Mouse (Mus musculus) spleen, postnatal 14 days (tissue): Measurements from ENCODE around the gene Cnot4.
"Not testable (repeated sequence)": the region's sequence is repeated elsewhere in the genome, so short reads cannot be mapped to it uniquely, and the experiment has no call there.

ENCODE experiments used
- DNase-seq, 2 experiments: peaks; one replicate each; pipeline ENCODE4 v3.0.0; 2021 to 2022; ENCODE audit warnings: low spot score in 2 of 2

Gene Cnot4

GRCm38 (mm10) chr6:35133579-35134488 is at the start of gene Cnot4:
Gene Cnot4, minus strand, starts transcription at chr6:35133724.
- peak; percentile 97 for DNase-seq

DNA sequence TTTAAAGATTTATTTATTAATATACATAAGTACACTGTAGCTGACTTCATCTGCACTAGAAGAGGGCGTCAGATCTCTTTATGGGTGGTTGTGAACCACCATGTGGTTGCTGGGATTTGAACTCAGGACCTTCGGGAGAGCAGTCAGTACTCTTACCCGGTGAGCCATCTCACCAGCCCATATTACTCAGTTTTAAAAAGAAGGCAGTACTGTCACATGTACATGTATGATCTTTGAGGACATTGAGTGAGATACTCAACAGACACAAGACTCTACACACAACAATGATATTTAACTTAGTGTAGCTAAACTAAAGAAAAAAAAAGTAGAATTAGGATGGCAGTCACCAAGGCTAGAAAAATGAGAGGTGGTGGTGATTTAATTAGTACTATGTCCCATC is 45.8 kb upstream of the Cnot4 start:
- not testable (repeated sequence) for DNase-seq

DNA sequence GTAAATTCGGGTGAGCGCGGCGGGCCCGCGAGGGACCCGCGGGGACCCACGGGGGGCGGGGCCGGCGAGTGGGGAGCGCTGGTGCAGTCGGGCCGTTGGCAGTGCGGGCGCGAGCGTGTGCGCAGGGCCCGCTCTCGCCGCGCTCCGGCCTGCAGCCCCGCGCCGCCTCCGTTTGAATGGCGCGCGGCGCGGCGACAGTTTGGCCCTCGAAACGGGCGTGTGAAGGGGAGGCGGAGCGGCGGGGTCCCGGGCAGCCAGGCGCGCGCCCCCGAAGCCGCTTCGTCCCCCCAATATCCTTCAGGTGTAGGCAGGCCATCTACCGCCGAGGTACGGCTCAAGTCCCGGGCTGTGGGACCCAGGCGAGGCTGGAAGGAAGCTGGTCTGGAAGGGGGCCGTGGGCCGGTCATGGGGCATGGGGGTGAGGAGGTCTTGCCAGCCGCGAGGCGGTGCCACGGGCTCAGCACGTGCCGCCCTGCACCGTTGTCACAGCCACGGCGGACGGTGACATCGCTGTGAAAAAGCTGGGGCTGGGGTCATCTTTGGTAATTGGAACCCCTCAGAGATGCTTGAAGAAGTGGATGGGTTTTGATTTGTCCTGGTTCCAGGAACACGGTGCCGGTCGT is 44.2 kb upstream of the Cnot4 start:
- peak; percentile 16 to 30 for DNase-seq

DNA sequence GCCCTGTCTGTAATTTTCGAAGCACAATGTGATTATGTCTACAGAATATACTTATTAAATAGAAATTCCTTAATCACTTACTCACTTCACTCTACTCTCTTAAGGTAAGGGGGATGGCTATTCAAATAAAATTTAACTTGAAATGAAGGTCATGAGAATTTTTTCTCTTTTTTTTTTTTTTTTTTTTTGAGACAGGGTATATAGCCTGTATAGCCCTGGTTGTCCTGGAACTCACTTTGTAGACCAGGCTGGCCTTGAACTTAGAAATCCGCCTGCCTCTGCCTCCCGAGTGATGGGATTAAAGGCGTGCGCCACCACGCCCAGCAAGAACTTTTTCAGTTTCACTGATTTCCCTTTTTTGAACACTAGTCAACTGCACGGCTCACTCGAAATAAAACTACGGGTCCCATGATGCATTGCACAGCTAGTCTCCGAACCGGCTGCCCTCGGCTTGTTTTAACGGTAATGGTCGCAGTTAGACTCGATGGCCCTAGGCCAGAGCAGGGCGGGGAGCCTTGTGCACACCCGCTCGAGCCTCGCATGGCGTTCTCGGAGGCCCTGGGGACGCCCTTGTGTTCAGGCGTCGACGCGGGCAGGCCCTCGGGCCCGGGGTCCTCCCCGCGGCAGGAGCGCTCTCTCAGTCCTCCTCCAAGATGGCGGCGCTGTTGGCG is 43.6 kb upstream of the Cnot4 start, which contains the start of gene Nup205:
Gene Nup205 (plus strand): TSS at position 443 of the 671 bp plus-strand sequence.
- DNase-seq, result peak; percentile 67 to 75

DNA sequence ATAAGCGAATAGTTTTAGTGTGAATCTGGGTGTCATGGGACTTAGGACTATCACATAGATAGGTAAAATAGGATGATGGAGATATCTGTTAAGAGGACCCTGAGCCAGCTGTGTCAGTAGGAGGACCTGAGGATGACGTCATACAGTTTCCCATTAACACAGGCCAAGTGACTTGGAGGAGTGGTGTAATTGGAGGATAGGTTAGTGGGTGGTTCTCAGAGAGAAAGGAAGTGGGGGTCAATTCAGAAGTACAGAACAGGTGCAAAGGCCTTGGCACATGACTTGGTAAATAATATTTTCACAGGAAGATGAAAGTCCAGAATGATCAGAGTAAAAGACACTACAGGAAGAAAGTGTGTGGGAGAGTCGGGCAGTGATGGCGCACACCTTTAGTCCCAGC is 39.7 kb upstream of the Cnot4 start:
- DNase-seq, result no peak

GRCm38 (mm10) chr6:35172028-35172427 is 38.5 kb upstream of the Cnot4 start:
- not testable (repeated sequence) for DNase-seq

DNA sequence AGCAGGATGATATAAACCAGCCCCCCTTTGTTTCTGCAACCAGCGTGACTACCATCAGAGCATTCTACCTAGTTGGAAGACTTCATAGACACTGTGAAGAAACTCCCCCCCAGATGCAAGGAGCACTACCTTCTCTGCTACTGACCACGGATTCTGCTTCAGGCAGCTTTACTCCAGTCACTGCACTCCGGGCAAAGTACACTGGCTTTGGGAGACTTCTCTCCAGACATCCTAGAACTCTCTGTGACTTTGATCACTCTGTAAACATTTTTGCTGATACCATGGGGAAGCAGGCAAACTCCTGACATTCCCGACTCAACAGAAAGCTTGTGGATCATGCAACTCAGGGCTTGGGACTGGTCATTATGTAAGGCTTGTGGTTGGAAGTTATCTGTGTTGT is 35.7 kb upstream of the Cnot4 start:
- no peak for DNase-seq

DNA sequence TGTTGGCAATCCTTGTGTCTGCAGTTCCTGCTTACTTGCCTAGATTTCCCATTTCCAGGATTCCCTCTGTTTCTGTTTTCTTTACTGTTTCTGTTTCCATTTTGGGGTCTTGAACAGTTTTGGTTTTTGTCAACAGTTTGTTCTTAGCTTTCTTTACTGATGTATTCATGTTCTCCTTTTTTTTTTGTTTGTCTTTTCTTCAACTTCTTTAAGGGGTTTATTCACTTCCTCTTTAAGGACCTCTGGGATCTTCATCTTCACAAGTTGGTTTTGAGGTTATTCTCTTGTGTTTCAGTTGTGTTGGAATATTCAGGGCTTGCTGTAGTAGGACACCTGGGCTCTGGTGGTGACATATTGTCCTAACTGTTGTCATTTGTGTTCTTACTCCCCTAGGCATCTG is 21.0 kb upstream of the Cnot4 start:
- no peak for DNase-seq

GRCm38 (mm10) chr6:35147726-35148422 is 14.3 kb upstream of the Cnot4 start:
- no peak for DNase-seq

- no peak for DNase-seq
These were observed 12.0 kb upstream of the Cnot4 start for GRCm38 (mm10) chr6:35145569-35145968.

DNA sequence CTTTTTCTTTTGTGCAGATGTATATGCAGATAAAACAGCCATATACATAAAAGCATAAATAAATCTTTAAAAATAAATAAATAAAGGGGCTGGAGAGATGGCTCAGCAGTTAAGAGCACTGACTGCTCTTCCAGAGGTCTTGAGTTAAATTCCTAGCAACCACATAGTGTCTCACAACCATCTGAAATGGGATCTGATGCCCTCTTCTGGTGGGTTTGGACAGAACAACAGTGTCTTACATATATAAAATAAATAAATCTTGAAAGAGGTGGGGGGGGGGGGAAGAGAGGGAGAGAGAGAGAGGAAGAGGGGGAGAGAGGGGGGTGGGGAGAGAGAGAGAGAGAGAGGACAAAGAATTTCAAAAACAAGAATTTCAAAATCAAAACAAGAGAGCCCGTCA is 6.8 kb upstream of the Cnot4 start:
- DNase-seq, result no peak

DNA sequence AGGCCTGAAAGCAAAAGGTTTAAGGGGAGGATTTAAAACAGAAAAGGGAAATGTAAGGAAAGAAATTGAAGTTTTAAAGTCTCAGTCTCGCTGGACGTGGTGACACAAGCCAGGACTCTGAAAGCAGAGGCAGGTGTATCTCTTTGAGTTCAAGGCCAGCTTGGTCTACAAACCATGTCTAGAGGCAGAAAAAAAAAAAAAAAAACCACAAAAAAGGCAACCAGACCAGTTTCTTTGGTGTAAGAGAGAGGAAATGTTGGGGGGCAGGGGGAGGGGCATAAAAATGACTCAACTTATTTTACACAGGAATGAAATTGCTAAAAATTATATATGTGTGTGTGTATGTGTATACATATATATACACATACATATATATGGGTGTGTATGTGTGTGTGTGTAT is 1.3 kb upstream of the Cnot4 start:
- no peak for DNase-seq

GRCm38 (mm10) chr6:35133246-35133578 is 312 bp downstream of the Cnot4 start:
- no peak for DNase-seq

DNA sequence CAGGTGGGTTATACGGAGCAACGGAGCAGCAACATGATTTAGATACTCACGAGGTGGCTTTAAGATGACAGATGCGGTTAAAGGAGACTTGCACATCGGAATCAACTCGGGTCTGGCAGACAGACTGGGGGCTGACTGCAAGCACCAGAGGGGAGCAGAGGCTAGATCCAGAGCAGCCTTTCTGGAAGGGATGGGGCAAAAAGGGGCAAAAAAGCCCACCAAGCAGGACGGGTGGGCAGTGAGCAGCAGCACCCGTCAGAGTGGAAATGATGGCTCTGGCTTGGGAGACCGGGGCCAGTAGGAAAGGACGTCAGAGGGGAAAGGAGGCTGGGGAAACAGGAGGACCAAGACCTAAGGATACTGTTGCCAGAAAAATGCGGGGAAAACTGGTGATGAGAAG is 718 bp downstream of the Cnot4 start:
- DNase-seq, result peak in 1 of 2 experiments; percentile 14

DNA sequence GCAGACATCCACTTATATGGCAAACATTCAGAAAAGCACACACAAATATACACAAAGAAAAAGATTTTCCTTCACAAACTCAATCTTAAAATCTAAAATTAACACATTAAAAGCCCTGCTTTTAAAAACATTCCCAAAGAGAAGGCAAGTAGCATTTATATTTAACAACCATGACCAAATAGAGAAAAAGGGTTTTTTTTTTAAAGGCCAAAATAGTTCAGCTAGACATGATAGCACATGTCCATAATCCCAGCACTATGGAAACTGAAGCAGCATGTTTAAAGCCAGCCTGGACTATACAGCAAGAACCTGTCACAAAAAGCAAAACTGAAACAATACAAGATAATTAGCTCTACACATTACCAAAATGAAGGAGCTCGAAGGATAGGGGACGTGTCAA is 11.0 kb downstream of the Cnot4 start:
- no peak for DNase-seq

GRCm38 (mm10) chr6:35121925-35122324 is 11.6 kb downstream of the Cnot4 start:
- DNase-seq, result no peak

- no peak for DNase-seq
These were observed 31.1 kb downstream of the Cnot4 start for GRCm38 (mm10) chr6:35102457-35102856.

DNA sequence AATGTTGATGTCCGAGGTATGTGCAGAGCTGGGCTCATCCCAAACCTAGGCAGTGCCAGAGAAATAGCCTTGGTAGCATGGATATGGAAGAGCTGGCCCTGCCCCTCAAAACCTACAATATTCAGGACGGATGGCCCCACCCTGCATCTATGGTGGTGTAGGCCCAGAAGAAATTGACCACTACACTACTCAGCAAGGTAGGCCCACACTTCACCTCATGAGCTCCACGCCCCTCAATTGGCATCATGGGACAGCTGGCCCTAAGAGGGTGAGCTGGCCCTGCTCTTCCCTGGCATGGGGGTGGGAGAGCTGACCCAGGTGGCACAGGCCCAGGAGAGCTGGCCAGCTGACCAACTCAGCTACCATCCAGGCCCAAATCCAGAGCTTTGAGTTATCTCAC is 48.6 kb downstream of the Cnot4 start:
- no peak for DNase-seq

DNA sequence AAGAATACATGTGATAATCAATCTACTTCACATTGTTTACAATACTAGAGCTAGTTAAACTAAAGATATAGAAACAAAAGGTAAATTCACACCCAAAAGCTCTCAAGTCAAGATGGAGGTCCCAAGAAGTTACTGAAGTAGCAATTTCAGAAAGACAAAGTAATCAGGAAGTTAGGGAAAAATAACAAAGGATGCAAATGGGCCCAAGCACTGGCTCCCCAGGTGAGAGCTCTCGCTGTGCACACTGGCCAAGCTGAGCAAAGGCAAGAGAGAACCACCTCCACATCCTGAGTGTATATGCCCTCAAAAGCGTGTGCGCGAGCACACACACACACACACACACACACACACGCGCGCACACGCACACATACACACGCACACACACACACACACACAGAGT is 58.4 kb downstream of the Cnot4 start:
- no peak for DNase-seq

GRCm38 (mm10) chr6:35071261-35071660 is 62.3 kb downstream of the Cnot4 start:
- no peak for DNase-seq

GRCm38 (mm10) chr6:35062446-35062845 is 71.1 kb downstream of the Cnot4 start:
- DNase-seq, result no peak

DNA sequence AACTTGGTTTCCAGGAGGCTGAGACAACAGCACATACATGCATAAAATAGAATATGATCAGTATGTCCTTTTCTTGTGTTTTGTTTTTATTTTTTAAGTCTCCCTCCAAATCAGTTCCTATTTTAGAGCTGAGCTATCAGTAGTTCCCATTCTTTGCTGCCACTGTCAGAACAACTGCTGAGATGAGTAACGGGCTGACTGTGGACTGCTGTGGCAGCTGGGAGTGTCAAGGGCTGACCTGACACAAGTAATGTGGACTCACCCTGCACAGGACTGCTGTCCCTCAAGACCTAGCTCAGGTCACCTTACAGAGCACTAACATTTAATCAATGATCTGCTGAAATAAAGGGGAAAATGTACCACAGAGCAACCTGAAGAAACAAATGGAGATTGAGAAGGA is 90.4 kb downstream of the Cnot4 start:
- DNase-seq, result no peak
